Mouse (Mus musculus): Measurements from ENCODE around the gene Tlnrd1. TPM values are rescaled to one million over a fixed set of nuclear protein-coding genes. Genes with fewer than 3 reads are reported as not detected.
"Not testable (repeated sequence)": the region's sequence is repeated elsewhere in the genome, so short reads cannot be mapped to it uniquely, and the experiment has no call there.

Gene Tlnrd1
- 8.3 and 9.3 TPM in 2 replicates for total RNA-seq (2015)
- 4.9 and 5.0 TPM in 2 replicates for total RNA-seq (2017)

GRCm38 (mm10) chr7:83884021-83884658 lies at the start of gene Tlnrd1, which contains the start of gene Mesd:
Gene Tlnrd1 (minus strand): TSS chr7:83884305.
Gene Mesd (plus strand): TSS chr7:83884466.
- peak; percentile 61 for ATAC-seq (replicated peaks; ENCODE audit: poor library complexity)

GRCm38 (mm10) chr7:83921637-83922036 lies 37.5 kb upstream of the Tlnrd1 start:
- no peak for ATAC-seq (replicated peaks; ENCODE audit: poor library complexity)

GRCm38 (mm10) chr7:83920241-83920640 lies 36.1 kb upstream of the Tlnrd1 start:
- no peak for ATAC-seq (replicated peaks; ENCODE audit: poor library complexity)

- ATAC-seq (replicated peaks; ENCODE audit: poor library complexity): peak; percentile 91
Observed at GRCm38 (mm10) chr7:83914566-83914965, 30.5 kb upstream of the Tlnrd1 start.

GRCm38 (mm10) chr7:83913995-83914394 lies 29.9 kb upstream of the Tlnrd1 start:
- no peak for ATAC-seq (replicated peaks; ENCODE audit: poor library complexity)

GRCm38 (mm10) chr7:83913405-83913932 lies 29.4 kb upstream of the Tlnrd1 start:
- ATAC-seq (replicated peaks; ENCODE audit: poor library complexity): no peak

- ATAC-seq (replicated peaks; ENCODE audit: poor library complexity): peak; percentile 73
Observed at GRCm38 (mm10) chr7:83911909-83912308, 27.8 kb upstream of the Tlnrd1 start.

- ATAC-seq (replicated peaks; ENCODE audit: poor library complexity): peak; percentile 88
Observed at GRCm38 (mm10) chr7:83904831-83905230, 20.7 kb upstream of the Tlnrd1 start.

- no peak for ATAC-seq (replicated peaks; ENCODE audit: poor library complexity)
Observed at GRCm38 (mm10) chr7:83902296-83903145, 18.4 kb upstream of the Tlnrd1 start.

GRCm38 (mm10) chr7:83901425-83901824 lies 17.3 kb upstream of the Tlnrd1 start:
- ATAC-seq (replicated peaks; ENCODE audit: poor library complexity): no peak

GRCm38 (mm10) chr7:83900519-83900918 lies 16.4 kb upstream of the Tlnrd1 start:
- ATAC-seq (replicated peaks; ENCODE audit: poor library complexity): no peak

GRCm38 (mm10) chr7:83898267-83898666 lies 14.2 kb upstream of the Tlnrd1 start:
- ATAC-seq (replicated peaks; ENCODE audit: poor library complexity): peak; percentile 91

GRCm38 (mm10) chr7:83896077-83896740 lies 12.1 kb upstream of the Tlnrd1 start:
- ATAC-seq (replicated peaks; ENCODE audit: poor library complexity): no peak

- no peak for ATAC-seq (replicated peaks; ENCODE audit: poor library complexity)
Observed at GRCm38 (mm10) chr7:83894348-83894747, 10.2 kb upstream of the Tlnrd1 start.

- no peak for ATAC-seq (replicated peaks; ENCODE audit: poor library complexity)
Observed at GRCm38 (mm10) chr7:83892333-83892669, 8.2 kb upstream of the Tlnrd1 start.

- ATAC-seq (replicated peaks; ENCODE audit: poor library complexity): peak; percentile 87
Observed at GRCm38 (mm10) chr7:83891433-83892332, 7.6 kb upstream of the Tlnrd1 start.

- not testable (repeated sequence) for ATAC-seq (replicated peaks; ENCODE audit: poor library complexity)
Observed at GRCm38 (mm10) chr7:83889946-83890345, 5.8 kb upstream of the Tlnrd1 start.

- ATAC-seq (replicated peaks; ENCODE audit: poor library complexity): no peak
Observed at GRCm38 (mm10) chr7:83889383-83889782, 5.3 kb upstream of the Tlnrd1 start.

GRCm38 (mm10) chr7:83886366-83887129 lies 2.4 kb upstream of the Tlnrd1 start:
- no peak for ATAC-seq (replicated peaks; ENCODE audit: poor library complexity)

GRCm38 (mm10) chr7:83885835-83886234 lies 1.7 kb upstream of the Tlnrd1 start:
- peak; percentile 29 for ATAC-seq (replicated peaks; ENCODE audit: poor library complexity)
